Mouse (Mus musculus): ENCODE data around the gene Nlrp10.

Nlrp10 gene

DNA sequence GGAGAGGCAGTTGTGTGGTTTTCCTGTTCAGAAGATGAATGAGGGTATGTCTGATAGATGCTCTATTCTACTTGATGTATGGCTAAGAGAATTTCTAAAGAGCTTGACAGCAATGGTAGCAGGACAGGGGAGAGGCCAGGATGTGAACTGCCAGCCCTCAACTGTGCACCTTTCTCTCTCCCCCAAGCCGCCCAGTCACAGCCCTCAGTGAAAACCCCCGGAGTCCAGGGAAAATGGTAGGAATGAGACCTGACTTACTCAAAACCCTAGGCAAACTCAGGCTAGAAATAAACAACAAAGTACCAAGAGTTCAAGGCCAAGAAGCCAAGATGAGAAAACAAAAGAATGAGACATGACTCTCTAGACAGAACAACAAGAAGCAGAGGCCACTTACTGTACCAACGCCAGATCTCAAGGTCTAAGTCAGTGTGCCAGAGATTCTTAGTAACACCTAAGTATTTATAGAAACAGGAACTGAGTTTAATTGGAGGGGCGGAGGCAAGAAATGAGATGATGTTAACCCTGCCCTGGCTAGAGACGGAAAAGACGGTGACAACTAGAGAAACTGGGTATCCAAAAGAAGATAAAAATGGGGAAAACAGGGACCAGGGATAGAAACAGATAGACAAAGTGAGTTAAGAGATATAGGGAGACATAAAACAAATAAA, at the start of gene Nlrp10:
Nlrp10 (minus strand) TSS at position 453 of the 668 bp plus-strand sequence.
- no peak for DNase-seq (ENCODE audit: extremely low read depth, low read depth, low spot score)

- DNase-seq (ENCODE audit: extremely low read depth, low read depth, low spot score) = no peak
These were observed 42.3 kb upstream of the Nlrp10 start for GRCm38 (mm10) chr7:108972273-108972672.

GRCm38 (mm10) chr7:108968201-108968600, 38.2 kb upstream of the Nlrp10 start:
- no peak for DNase-seq (ENCODE audit: extremely low read depth, low read depth, low spot score)

GRCm38 (mm10) chr7:108966742-108967362, 36.9 kb upstream of the Nlrp10 start:
- DNase-seq (ENCODE audit: extremely low read depth, low read depth, low spot score) = no peak

DNA sequence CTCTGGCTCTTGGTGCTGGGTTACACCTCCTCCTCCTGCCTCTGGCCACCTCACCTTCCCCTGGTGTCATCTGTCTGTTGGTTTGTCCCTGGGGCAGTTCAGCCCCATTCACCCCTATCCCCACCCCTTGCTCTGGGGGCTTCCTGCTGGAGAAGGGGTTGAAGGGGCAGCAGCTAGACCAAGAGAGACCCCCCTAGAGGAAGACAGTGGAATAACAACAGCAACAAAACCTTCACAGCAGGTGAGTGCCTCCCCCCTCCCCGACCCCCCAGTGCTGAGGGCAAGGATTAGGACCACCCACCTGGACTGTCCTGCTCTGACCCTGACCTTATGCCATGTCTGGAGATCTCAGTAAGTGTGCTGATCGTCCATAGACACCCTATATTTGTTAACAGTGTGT, 36.0 kb upstream of the Nlrp10 start:
- no peak for DNase-seq (ENCODE audit: extremely low read depth, low read depth, low spot score)

DNA sequence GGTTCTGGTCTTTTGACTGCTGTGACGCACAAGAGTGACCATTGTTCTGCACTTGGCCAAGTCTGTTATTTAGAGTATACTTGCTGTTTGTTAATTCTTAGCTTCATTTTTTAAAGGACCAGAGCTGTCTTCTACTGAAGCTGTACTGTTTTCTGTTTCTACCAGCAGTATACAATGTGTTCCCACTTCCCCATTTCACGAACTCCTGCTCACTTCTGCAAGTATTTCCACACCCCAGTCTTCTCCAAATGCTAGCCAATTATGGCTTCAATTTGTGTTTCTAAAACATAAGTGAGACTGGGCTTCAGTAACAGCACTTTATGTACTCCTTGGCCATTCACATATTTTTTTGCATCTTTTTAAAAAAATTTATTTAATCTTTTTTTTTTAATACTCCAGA, 27.8 kb upstream of the Nlrp10 start:
- no peak for DNase-seq (ENCODE audit: extremely low read depth, low read depth, low spot score)

DNA sequence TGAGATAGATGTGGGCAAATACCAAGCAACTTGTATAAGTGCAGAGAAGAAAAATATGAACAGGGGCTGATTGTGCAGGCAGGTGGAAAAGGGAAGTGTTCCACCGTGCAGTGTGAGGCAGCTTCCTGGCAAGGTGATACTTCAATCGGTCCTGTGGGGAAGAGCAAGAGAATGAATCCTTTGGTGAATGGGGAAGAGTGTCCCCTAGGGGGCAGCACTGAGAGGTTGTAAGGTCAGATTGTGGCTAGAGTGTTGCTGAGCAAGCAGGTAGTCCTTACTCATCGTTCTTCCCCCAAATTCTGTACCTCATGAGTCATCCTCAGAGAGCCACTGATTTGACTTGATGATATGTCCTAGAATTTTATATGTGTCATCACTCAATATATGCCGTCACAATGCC, 24.2 kb upstream of the Nlrp10 start:
- no peak for DNase-seq (ENCODE audit: extremely low read depth, low read depth, low spot score)

DNA sequence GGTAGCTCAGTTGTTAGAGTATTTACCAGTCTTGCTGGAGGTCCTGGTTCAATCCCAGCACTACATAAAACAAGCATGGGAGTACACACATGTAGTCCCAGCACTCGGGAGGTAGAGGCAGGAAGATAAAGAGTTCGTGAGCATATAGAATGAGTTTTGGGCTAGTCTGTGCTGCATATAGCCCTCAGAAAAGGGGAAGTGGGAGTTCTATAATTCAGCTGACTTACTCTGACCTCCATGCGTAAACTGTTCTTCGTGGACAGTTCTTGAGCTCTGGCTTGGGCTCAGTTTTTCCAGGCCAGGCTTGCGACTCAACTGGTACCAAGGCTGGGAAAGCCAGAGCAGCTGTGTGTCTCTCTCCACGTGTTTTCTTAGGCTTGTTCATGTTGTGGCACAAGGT, 22.8 kb upstream of the Nlrp10 start:
- no peak for DNase-seq (ENCODE audit: extremely low read depth, low read depth, low spot score)

- no peak for DNase-seq (ENCODE audit: extremely low read depth, low read depth, low spot score)
These were observed 20.9 kb upstream of the Nlrp10 start for GRCm38 (mm10) chr7:108950762-108951331.

GRCm38 (mm10) chr7:108950312-108950761, 20.4 kb upstream of the Nlrp10 start, which contains the start of gene Tub:
Tub (plus strand) TSS chr7:108950338.
- no peak for DNase-seq (ENCODE audit: extremely low read depth, low read depth, low spot score)

- DNase-seq (ENCODE audit: extremely low read depth, low read depth, low spot score) = no peak
These were observed 19.3 kb upstream of the Nlrp10 start for GRCm38 (mm10) chr7:108949301-108949700.

GRCm38 (mm10) chr7:108948611-108949010, 18.6 kb upstream of the Nlrp10 start:
- DNase-seq (ENCODE audit: extremely low read depth, low read depth, low spot score) = no peak

- no peak for DNase-seq (ENCODE audit: extremely low read depth, low read depth, low spot score)
These were observed 14.0 kb upstream of the Nlrp10 start for GRCm38 (mm10) chr7:108944002-108944401.

DNA sequence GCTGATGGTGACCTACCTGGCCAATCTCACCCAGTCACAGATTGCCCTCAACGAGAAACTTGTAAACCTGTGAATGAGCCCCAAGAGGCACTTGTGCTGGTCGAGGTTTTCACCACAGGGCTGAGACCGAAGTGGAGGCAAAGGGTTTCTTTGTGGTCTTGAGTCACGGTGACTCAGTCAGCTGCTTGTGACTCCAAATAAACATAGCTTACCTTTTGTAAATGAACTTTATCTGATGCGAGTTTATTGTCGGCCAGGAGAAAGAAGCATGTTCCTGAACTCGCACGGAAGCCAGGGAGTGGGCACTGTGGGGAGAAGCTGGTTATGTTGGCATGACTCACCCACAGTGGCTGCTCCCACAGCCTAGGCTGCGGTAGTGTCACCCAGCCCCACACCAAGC, 11.5 kb upstream of the Nlrp10 start:
- no peak for DNase-seq (ENCODE audit: extremely low read depth, low read depth, low spot score)

DNA sequence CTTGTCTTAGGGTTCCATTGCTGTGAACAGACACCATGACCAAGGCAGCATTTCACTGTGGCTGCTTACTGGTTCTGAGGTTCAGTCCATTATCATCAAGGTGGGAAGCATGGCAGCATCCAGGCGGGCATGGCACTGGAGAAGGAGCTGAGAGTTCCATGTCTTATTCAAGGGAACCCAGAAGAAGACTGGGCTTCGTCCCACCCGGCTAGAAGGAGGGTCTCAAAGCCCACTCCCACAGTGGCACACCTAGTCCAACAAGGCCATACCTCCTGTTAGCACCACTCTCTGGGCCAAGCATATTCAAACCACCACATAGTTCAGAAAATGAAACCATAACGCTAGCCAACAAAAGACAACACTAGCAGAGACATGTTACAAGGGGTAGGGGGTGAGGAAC, 6.6 kb upstream of the Nlrp10 start:
- DNase-seq (ENCODE audit: extremely low read depth, low read depth, low spot score) = no peak

DNA sequence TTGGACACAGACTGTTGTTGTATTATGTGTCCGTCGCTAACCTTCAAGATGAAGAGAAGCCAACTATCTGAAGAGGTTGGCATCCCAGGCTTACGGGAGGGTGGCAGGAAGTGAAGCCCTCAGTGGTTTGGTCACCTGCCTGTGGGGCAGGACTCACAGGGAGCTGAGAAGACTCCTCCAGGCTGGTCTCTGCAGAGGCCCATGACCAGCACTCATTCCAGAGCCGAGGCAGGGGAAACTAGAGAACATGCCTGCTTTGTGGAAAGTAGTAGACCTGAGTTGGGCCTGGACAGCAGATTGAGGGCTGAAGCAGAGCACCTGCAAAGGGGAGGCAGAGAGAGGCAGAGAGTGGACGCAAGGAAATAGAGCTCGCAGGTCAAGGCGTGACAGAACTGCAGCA, 5.4 kb upstream of the Nlrp10 start:
- no peak for DNase-seq (ENCODE audit: extremely low read depth, low read depth, low spot score)

GRCm38 (mm10) chr7:108934836-108935235, 4.9 kb upstream of the Nlrp10 start:
- no peak for DNase-seq (ENCODE audit: extremely low read depth, low read depth, low spot score)

DNA sequence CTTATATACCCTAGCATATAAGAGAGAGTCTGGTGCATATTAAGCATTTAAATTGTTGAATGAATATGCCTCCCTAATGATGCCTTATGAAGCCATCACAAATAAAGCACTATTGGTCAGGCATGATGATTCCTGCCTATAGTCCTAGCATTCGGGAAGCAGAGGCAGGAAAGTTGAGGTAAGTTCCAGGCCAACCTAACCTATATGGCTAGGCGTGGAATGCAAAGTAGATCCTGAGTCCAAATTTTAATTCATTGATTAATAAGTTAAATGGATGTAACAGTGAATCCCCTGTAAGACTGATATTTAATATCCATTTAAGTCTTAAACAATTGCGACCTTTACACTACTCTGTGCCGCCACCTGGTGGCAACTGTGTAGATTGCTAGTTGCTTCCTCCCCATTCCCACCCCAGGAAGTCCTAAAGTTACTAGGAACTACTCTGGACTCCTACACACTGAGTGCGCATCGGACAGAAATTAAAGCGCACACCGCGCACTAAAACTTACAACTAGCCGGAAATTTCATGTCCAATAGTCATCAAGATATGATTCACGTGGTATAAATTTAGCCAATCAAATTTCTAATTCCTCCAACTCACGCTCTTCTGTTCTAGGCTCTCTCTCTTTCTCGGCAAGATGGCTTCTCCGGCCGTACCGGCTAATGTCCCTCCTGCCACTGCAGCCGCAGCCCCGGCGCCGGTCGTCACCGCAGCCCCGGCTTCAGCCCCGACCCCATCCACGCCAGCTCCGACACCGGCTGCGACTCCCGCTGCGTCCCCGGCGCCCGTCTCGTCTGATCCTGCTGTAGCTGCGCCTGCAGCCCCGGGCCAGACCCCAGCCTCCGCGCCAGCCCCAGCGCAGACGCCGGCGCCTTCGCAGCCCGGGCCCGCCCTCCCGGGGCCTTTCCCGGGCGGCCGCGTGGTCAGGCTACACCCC, 4.1 kb upstream of the Nlrp10 start, which contains the start of gene Eif3f:
Eif3f (plus strand) TSS at position 624 of the 938 bp plus-strand sequence.
- DNase-seq (ENCODE audit: extremely low read depth, low read depth, low spot score) = peak; percentile 95

DNA sequence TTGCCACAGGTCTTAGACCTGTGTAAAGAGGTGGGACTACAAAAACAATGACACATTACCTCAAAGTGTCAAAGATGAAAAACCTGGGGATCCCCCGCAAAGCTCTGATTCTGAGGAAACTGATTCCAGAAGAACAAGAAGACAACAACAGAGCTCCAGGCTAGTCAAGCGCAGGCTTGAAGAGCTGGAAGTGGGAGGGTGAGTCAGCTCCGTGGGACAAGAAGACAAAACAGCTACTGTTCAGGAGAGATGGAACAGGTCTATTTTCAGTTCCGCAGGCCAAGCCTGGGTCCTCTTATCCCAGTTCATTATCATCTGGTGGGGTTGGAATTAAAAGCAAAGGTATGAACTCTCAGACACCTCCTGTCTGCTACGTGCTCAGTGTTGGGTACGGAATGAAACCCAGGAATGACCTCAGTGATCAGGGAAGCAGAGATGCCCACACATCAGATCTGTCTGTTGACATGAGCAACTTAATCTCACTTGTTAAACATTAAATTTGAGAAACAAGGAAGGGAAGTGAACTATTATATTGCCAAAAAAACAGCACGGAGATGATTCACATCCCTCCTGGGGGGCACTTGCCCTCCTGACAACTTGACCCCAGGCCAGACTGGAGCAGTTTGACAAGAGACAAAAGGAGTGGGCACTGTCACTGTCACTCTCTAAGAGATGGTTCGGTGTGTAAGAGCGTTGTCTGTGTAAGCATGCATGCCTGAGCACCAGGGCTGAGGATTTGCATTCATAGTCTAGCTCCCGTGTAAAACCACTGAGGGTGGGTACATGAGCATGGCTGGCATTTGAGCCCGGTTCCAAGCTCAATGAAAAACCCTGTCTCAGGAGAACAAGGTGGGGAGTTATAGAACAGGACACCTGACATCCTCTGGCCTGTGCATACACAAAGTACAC, 1.4 kb downstream of the Nlrp10 start:
- peak; percentile 43 for DNase-seq (ENCODE audit: extremely low read depth, low read depth, low spot score)

DNA sequence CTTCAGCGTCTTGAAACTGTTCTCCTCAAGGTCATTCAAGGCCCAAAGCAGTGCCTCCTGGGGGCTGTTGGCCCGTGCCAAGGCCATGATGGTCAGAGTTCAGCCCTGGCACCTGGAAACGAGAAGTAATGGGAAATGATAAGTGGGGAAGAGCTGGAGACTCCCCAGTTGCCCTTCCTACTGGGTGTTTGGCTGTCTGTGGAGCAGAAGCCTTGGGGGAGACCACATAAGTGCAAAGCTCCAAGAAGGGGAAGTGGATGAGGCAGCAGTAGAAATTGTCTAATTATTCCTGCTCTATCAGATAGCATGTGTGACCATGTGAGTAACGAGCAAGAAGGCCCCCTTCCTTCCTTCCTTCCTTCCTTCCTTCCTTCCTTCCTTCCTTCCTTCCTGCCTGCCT, 2.9 kb downstream of the Nlrp10 start:
- DNase-seq (ENCODE audit: extremely low read depth, low read depth, low spot score) = no peak

All from fat pad, adult 2 months (tissue).